Comparison of ENCODE assay signal across 21 mouse cellular contexts in genomic region chr6:115905568-115905967, GRCm38 (mm10). TPM values are rescaled to one million over a fixed set of nuclear protein-coding genes. Genes with fewer than 3 reads are reported as not detected.
DNase-seq lines count a peak whose midpoint lies in the region; ATAC-seq and TF ChIP-seq lines count a peak whose summit lies in the region.
"Had no signal": no experiment of that assay in that cellular context is flagged by ENCODE, and none has a peak within 500 bp of the region (broad histone marks: within the 10 kb centered on the region; RNA-seq: fewer than 3 reads in every experiment).

No protein-coding gene starts in this region.

- 79% methylated on average over 6 of the region's 6 CpGs for whole genome bisulfite sequencing in kidney, adult 2 months
- 59% methylated on average over 6 of the region's 6 CpGs for WGBS in lung, embryonic 16.5 days
- 76% methylated on average over 6 of the region's 6 CpGs for WGBS in heart, embryonic 14.5 days
- 96% methylated on average over 6 of the region's 6 CpGs for WGBS in limb, embryonic 10.5 days

- DNase-seq in kidney, adult 2 months: peak; percentile 74
- no peak for DNase-seq in kidney, adult 18-20 months
- DNase-seq in lung, postnatal 25 days (ENCODE audit: low spot score): no peak
- no peak for DNase-seq in limb, embryonic 10.5 days (ENCODE audit: low spot score)
- no peak for DNase-seq in right cerebral cortex, postnatal 14 days
- DNase-seq: cerebellum, postnatal 14 days; embryo, embryonic 11 days; left cerebral cortex, postnatal 4 days; liver, embryonic 13.5 days had no signal

- H3K9me3 ChIP-seq in lung, embryonic 16.5 days (ENCODE audit: control insufficient read depth, low read length): no peaks in the 10 kb centered on the region
- H3K9me3 ChIP-seq in heart, embryonic 14.5 days (ENCODE audit: control insufficient read depth, low read length): no peaks in the 10 kb centered on the region
- no peaks in the 10 kb centered on the region for H3K9me3 ChIP-seq in limb, embryonic 10.5 days (replicated peaks)
- H3K9me3 ChIP-seq: embryonic facial prominence, embryonic 15.5 days; forebrain, embryonic 10.5 days; liver, embryonic 13.5 days; midbrain, embryonic 12.5 days; neural tube, embryonic 15.5 days had no signal

- no peaks in the 10 kb centered on the region for H3K36me3 ChIP-seq in kidney, adult 2 months (ENCODE audit: control insufficient read depth, insufficient read depth, low read length)
- H3K36me3 ChIP-seq in lung, embryonic 16.5 days (ENCODE audit: control insufficient read depth, insufficient read depth, low read length): peaks cover 5% of the 10 kb centered on the region
- peaks cover 13% of the 10 kb centered on the region; the same call in 1 of the 2 replicates for H3K36me3 ChIP-seq in heart, embryonic 14.5 days (ENCODE audit: control insufficient read depth, insufficient read depth, low read length)
- peaks cover 65% of the 10 kb centered on the region for H3K36me3 ChIP-seq in limb, embryonic 10.5 days
- H3K36me3 ChIP-seq: liver, embryonic 13.5 days had no signal

- no peak overlapping the region for H3K4me2 ChIP-seq in lung, embryonic 16.5 days (ENCODE audit: low read depth, low read length)
- H3K4me2 ChIP-seq in heart, embryonic 14.5 days (ENCODE audit: low read length): no peak overlapping the region
- H3K4me2 ChIP-seq: embryonic facial prominence, embryonic 15.5 days; liver, embryonic 13.5 days; midbrain, embryonic 12.5 days; neural tube, embryonic 15.5 days had no signal

- no peak for TF ChIP-seq POLR2A in kidney, adult 2 months (IDR thresholded peaks at IDR 0.05; ENCODE audit: low read depth, low read length)

- H3K9ac ChIP-seq in lung, embryonic 16.5 days (ENCODE audit: low read length): no peak overlapping the region
- no peak overlapping the region for H3K9ac ChIP-seq in heart, embryonic 14.5 days (ENCODE audit: low read length)
- H3K9ac ChIP-seq: embryonic facial prominence, embryonic 15.5 days; liver, embryonic 13.5 days; midbrain, embryonic 12.5 days; neural tube, embryonic 15.5 days had no signal

- no peaks in the 10 kb centered on the region for H3K27me3 ChIP-seq in kidney, adult 2 months (replicated peaks; ENCODE audit: control insufficient read depth, insufficient read depth, low read length)
- H3K27me3 ChIP-seq in lung, embryonic 16.5 days (ENCODE audit: control insufficient read depth, insufficient read depth, low read depth, low read length): no peaks in the 10 kb centered on the region
- H3K27me3 ChIP-seq in heart, embryonic 14.5 days (ENCODE audit: control insufficient read depth, insufficient read depth, low read length): no peaks in the 10 kb centered on the region
- H3K27me3 ChIP-seq in limb, embryonic 10.5 days (ENCODE audit: low read depth, poor library complexity, severe bottlenecking): no peaks in the 10 kb centered on the region
- H3K27me3 ChIP-seq: embryonic facial prominence, embryonic 15.5 days; liver, embryonic 13.5 days; midbrain, embryonic 12.5 days; neural tube, embryonic 15.5 days had no signal

- peak overlapping the region; percentile 69; the same call in 1 of the 2 replicates for H3K27ac ChIP-seq in kidney, adult 2 months (ENCODE audit: insufficient read depth, low read depth, low read length)
- peak overlapping the region; percentile 80 for H3K27ac ChIP-seq in lung, embryonic 16.5 days (ENCODE audit: low read length)
- H3K27ac ChIP-seq in heart, embryonic 14.5 days (replicated peaks in 1 of 2; ENCODE audit: control insufficient read depth in 1 of 2, insufficient read depth in 1 of 2, low read depth in 2 of 2, low read length in 2 of 2): peak overlapping the region; percentile 56 to 60
- peak overlapping the region; percentile 4; the same call in 1 of the 2 replicates for H3K27ac ChIP-seq in limb, embryonic 10.5 days
- H3K27ac ChIP-seq: embryonic facial prominence, embryonic 15.5 days; forebrain, embryonic 10.5 days; liver, embryonic 13.5 days; midbrain, embryonic 12.5 days; neural tube, embryonic 15.5 days had no signal

- H3K4me1 ChIP-seq in kidney, adult 2 months (ENCODE audit: control insufficient read depth, insufficient read depth, low read length): no peaks in the 10 kb centered on the region
- peaks cover 31% of the 10 kb centered on the region for H3K4me1 ChIP-seq in lung, embryonic 16.5 days (replicated peaks; ENCODE audit: control insufficient read depth, insufficient read depth, low read length)
- peaks cover 26 to 32% of the 10 kb centered on the region in 2 experiments for H3K4me1 ChIP-seq in heart, embryonic 14.5 days (ENCODE audit: control insufficient read depth in 2 of 2, insufficient read depth in 2 of 2, low read length in 2 of 2)
- H3K4me1 ChIP-seq in limb, embryonic 10.5 days: peaks cover 17% of the 10 kb centered on the region

- no peak for TF ChIP-seq CTCF in kidney, adult 2 months (conservative IDR thresholded peaks at IDR 0.05; ENCODE audit: insufficient read depth, insufficient read length, low read depth, low read length)

- peak; percentile 20; the same call in 1 of the 2 replicates for ATAC-seq in lung, embryonic 16.5 days (ENCODE audit: low read depth)
- no peak for ATAC-seq in heart, embryonic 14.5 days (ENCODE audit: insufficient number of reproducible peaks, insufficient read depth, low FRiP score, low read depth)
- ATAC-seq in inflammation-experienced regulatory T-cells, adult 6 months: no peak

- no peak overlapping the region for H3K4me3 ChIP-seq in kidney, adult 2 months (ENCODE audit: insufficient read depth, low read depth, low read length)
- H3K4me3 ChIP-seq in lung, embryonic 16.5 days (ENCODE audit: low read length): no peak overlapping the region
- H3K4me3 ChIP-seq in heart, embryonic 14.5 days (ENCODE audit: control insufficient read depth in 1 of 2, insufficient read depth in 1 of 2, low read depth in 1 of 2, low read length in 2 of 2): no peak overlapping the region
- no peak overlapping the region for H3K4me3 ChIP-seq in limb, embryonic 10.5 days
- H3K4me3 ChIP-seq: embryonic facial prominence, embryonic 15.5 days; forebrain, embryonic 10.5 days; liver, embryonic 13.5 days; midbrain, embryonic 12.5 days; myocyte; neural tube, embryonic 15.5 days had no signal

RNA-seq across cellular contexts. Expression of gene Rho, which starts 26.0 kb away (rescaled TPM):
- polyA plus RNA-seq in kidney, adult 2 months (2012; rRNA removed): 0.66 and 0.96 TPM in 2 replicates
- polyA plus RNA-seq in lung, embryonic 16.5 days (2015; fragmentation: Nextera tagmentation; extraction: Ambion mirVana): 0.08 and 0.16 TPM in 2 replicates
- 0.07 TPM in 1 of 2 replicates, not detected in the other for polyA plus RNA-seq in heart, embryonic 14.5 days (2014; fragmentation: Nextera tagmentation; extraction: Ambion mirVana)
- polyA plus RNA-seq in limb, embryonic 10.5 days (2016; fragmentation: Nextera tagmentation; extraction: Ambion mirVana): 0.24 and 0.31 TPM in 2 replicates
- under 1 TPM in 1 of 3 experiments, not detected in 2; 0.43 TPM for polyA plus RNA-seq in inflammation-experienced regulatory T-cells, adult 6 months (2017; shearing (Covaris generic))
- polyA plus RNA-seq: intestine, embryonic 14.5 days; liver, embryonic 13.5 days; macrophage; midbrain, embryonic 12.5 days had no signal

RNA-seq across cellular contexts. Expression of gene H1foo, which starts 39.2 kb away (rescaled TPM):
- polyA plus RNA-seq in kidney, adult 2 months (2012; rRNA removed): not detected in 2 replicates
- not detected in 2 replicates for polyA plus RNA-seq in lung, embryonic 16.5 days (2015; fragmentation: Nextera tagmentation; extraction: Ambion mirVana)
- polyA plus RNA-seq in heart, embryonic 14.5 days (2014; fragmentation: Nextera tagmentation; extraction: Ambion mirVana): not detected in 2 replicates
- not detected in 2 replicates for polyA plus RNA-seq in limb, embryonic 10.5 days (2016; fragmentation: Nextera tagmentation; extraction: Ambion mirVana)
- not detected for polyA plus RNA-seq in inflammation-experienced regulatory T-cells, adult 6 months (2017; shearing (Covaris generic))
- polyA plus RNA-seq: embryonic facial prominence, embryonic 15.5 days; forebrain, embryonic 10.5 days; hindbrain, embryonic 11.5 days; intestine, embryonic 14.5 days; liver, embryonic 13.5 days; macrophage; midbrain, embryonic 12.5 days; myocyte; neural tube, embryonic 15.5 days; urinary bladder, adult 2 months had no signal

RNA-seq across cellular contexts. Expression of gene Ift122, which starts 52.3 kb away (rescaled TPM):
- 29.2 and 33.1 TPM in 2 replicates for polyA plus RNA-seq in kidney, adult 2 months (2012; rRNA removed)
- 23.4 and 23.5 TPM in 2 replicates for polyA plus RNA-seq in lung, embryonic 16.5 days (2015; fragmentation: Nextera tagmentation; extraction: Ambion mirVana)
- polyA plus RNA-seq in heart, embryonic 14.5 days (2014; fragmentation: Nextera tagmentation; extraction: Ambion mirVana): 22.6 and 23.6 TPM in 2 replicates
- polyA plus RNA-seq in limb, embryonic 10.5 days (2016; fragmentation: Nextera tagmentation; extraction: Ambion mirVana): 28.0 and 34.2 TPM in 2 replicates
- 1 to 10 TPM; 1.3 to 2.0 (median 1.6) TPM for polyA plus RNA-seq in inflammation-experienced regulatory T-cells, adult 6 months (2017; shearing (Covaris generic))

RNA-seq across cellular contexts. Expression of gene Mbd4, which starts 52.4 kb away (rescaled TPM):
- 1.6 and 1.9 TPM in 2 replicates for polyA plus RNA-seq in kidney, adult 2 months (2012; rRNA removed)
- polyA plus RNA-seq in lung, embryonic 16.5 days (2015; fragmentation: Nextera tagmentation; extraction: Ambion mirVana): 22.4 and 23.5 TPM in 2 replicates
- polyA plus RNA-seq in heart, embryonic 14.5 days (2014; fragmentation: Nextera tagmentation; extraction: Ambion mirVana): 7.6 and 9.6 TPM in 2 replicates
- polyA plus RNA-seq in limb, embryonic 10.5 days (2016; fragmentation: Nextera tagmentation; extraction: Ambion mirVana): 35.3 and 37.8 TPM in 2 replicates
- polyA plus RNA-seq in inflammation-experienced regulatory T-cells, adult 6 months (2017; shearing (Covaris generic)): 10 to 100 TPM in 1 of 3 experiments, 1 to 10 TPM in 2; 8.6 to 12.8 (median 8.9) TPM

Comparison
In these comparisons a context has a peak if more than half of its experiments do, and no peak if none do; other contexts are left out.
1. H3K27ac ChIP-seq: peak in every context shown above with its lines; median percentile 80 in lung, embryonic 16.5 days; 69 in kidney, adult 2 months; 58 in heart, embryonic 14.5 days; 4 in limb, embryonic 10.5 days.